Mouse (Mus musculus): ENCODE results near the gene Pgm2. TPM values are rescaled to one million over a fixed set of nuclear protein-coding genes. Genes with fewer than 3 reads are reported as not detected.

Gene Pgm2
- total and polyA plus RNA-seq, 2 experiments from 2014 or later: 12.6 to 14.0 TPM

GRCm38 (mm10) chr5:64048605-64049004 is 44.1 kb upstream of the Pgm2 start:
- no peak for TF ChIP-seq CTCF (IDR thresholded peaks at IDR 0.05)
- ATAC-seq (ENCODE audit: low FRiP score) (no peak), DNase-seq (ENCODE audit: low spot score) (no peak)
- no peak overlapping the region for H3K9ac ChIP-seq (replicated peaks; ENCODE audit: low read length, poor library complexity, severe bottlenecking)
- H3K4me2 ChIP-seq (ENCODE audit: low read depth, low read length, poor library complexity, severe bottlenecking): no peak overlapping the region
- no peaks in the 10 kb centered on the region for H3K9me3 ChIP-seq (ENCODE audit: low read length)
- no peaks in the 10 kb centered on the region for H3K36me3 ChIP-seq (ENCODE audit: insufficient read depth, low read length)
- H3K4me1 ChIP-seq (ENCODE audit: insufficient read depth, low read length): no peaks in the 10 kb centered on the region
- no peak overlapping the region for H3K4me3 ChIP-seq (ENCODE audit: low read depth, low read length)
- H3K27me3 ChIP-seq (ENCODE audit: insufficient read depth, low read length): no peaks in the 10 kb centered on the region
- no peak overlapping the region for H3K27ac ChIP-seq (ENCODE audit: low read depth, low read length)
- WGBS: 69% methylated on average over 3 of the region's 3 CpGs

GRCm38 (mm10) chr5:64049256-64049655 is 43.5 kb upstream of the Pgm2 start:
- H3K9ac ChIP-seq (replicated peaks; ENCODE audit: low read length, poor library complexity, severe bottlenecking): no peak overlapping the region
- no peak for DNase-seq (ENCODE audit: low spot score)
- no peak for TF ChIP-seq CTCF (IDR thresholded peaks at IDR 0.05)
- H3K9me3 ChIP-seq (ENCODE audit: low read length): no peaks in the 10 kb centered on the region
- no peak overlapping the region for H3K4me3 ChIP-seq (ENCODE audit: low read depth, low read length)
- H3K36me3 ChIP-seq (ENCODE audit: insufficient read depth, low read length): no peaks in the 10 kb centered on the region
- H3K27ac ChIP-seq (ENCODE audit: low read depth, low read length): no peak overlapping the region
- no peak overlapping the region for H3K4me2 ChIP-seq (ENCODE audit: low read depth, low read length, poor library complexity, severe bottlenecking)
- WGBS: 88% methylated on average over 5 of the region's 5 CpGs
- H3K27me3 ChIP-seq (ENCODE audit: insufficient read depth, low read length): no peaks in the 10 kb centered on the region
- no peak for ATAC-seq (ENCODE audit: low FRiP score)
- no peaks in the 10 kb centered on the region for H3K4me1 ChIP-seq (ENCODE audit: insufficient read depth, low read length)

- Histone ChIP-seq H3K36me3 (ENCODE audit: insufficient read depth, low read length) (no peaks in the 10 kb centered on the region), H3K4me1 (ENCODE audit: insufficient read depth, low read length) (no peaks in the 10 kb centered on the region), H3K27me3 (ENCODE audit: insufficient read depth, low read length) (no peaks in the 10 kb centered on the region), H3K4me2 (ENCODE audit: low read depth, low read length, poor library complexity, severe bottlenecking) (no peak overlapping the region), H3K27ac (ENCODE audit: low read depth, low read length) (no peak overlapping the region), H3K9me3 (ENCODE audit: low read length) (no peaks in the 10 kb centered on the region), H3K9ac (replicated peaks; ENCODE audit: low read length, poor library complexity, severe bottlenecking) (no peak overlapping the region), H3K4me3 (ENCODE audit: low read depth, low read length) (no peak overlapping the region)
- WGBS: 97% methylated on average over 5 of the region's 5 CpGs
- no peak for TF ChIP-seq CTCF (IDR thresholded peaks at IDR 0.05)
- ATAC-seq (ENCODE audit: low FRiP score): no peak
- no peak for DNase-seq (ENCODE audit: low spot score)
These were observed 39.7 kb upstream of the Pgm2 start for GRCm38 (mm10) chr5:64053010-64053409.

GRCm38 (mm10) chr5:64056210-64056609 is 36.5 kb upstream of the Pgm2 start:
- Histone ChIP-seq H3K4me2 (ENCODE audit: low read depth, low read length, poor library complexity, severe bottlenecking) (no peak overlapping the region), H3K27me3 (ENCODE audit: insufficient read depth, low read length) (no peaks in the 10 kb centered on the region), H3K36me3 (ENCODE audit: insufficient read depth, low read length) (no peaks in the 10 kb centered on the region), H3K27ac (ENCODE audit: low read depth, low read length) (no peak overlapping the region), H3K9me3 (ENCODE audit: low read length) (no peaks in the 10 kb centered on the region), H3K9ac (replicated peaks; ENCODE audit: low read length, poor library complexity, severe bottlenecking) (no peak overlapping the region), H3K4me3 (ENCODE audit: low read depth, low read length) (no peak overlapping the region), H3K4me1 (ENCODE audit: insufficient read depth, low read length) (no peaks in the 10 kb centered on the region)
- TF ChIP-seq CTCF (IDR thresholded peaks at IDR 0.05): no peak
- no peak for DNase-seq (ENCODE audit: low spot score)
- no peak for ATAC-seq (ENCODE audit: low FRiP score)
- 97% methylated on average over 6 of the region's 6 CpGs for WGBS

- Histone ChIP-seq H3K9ac (replicated peaks; ENCODE audit: low read length, poor library complexity, severe bottlenecking) (no peak overlapping the region), H3K27me3 (ENCODE audit: insufficient read depth, low read length) (no peaks in the 10 kb centered on the region), H3K4me2 (ENCODE audit: low read depth, low read length, poor library complexity, severe bottlenecking) (no peak overlapping the region), H3K4me3 (ENCODE audit: low read depth, low read length) (no peak overlapping the region), H3K36me3 (ENCODE audit: insufficient read depth, low read length) (no peaks in the 10 kb centered on the region), H3K4me1 (ENCODE audit: insufficient read depth, low read length) (no peaks in the 10 kb centered on the region), H3K9me3 (ENCODE audit: low read length) (no peaks in the 10 kb centered on the region), H3K27ac (ENCODE audit: low read depth, low read length) (no peak overlapping the region)
- ATAC-seq (ENCODE audit: low FRiP score): no peak
- 90% methylated on average over 8 of the region's 8 CpGs for WGBS
- DNase-seq (ENCODE audit: low spot score): no peak
- TF ChIP-seq CTCF (IDR thresholded peaks at IDR 0.05): no peak
These were observed 31.9 kb upstream of the Pgm2 start for GRCm38 (mm10) chr5:64060881-64061280.

GRCm38 (mm10) chr5:64061643-64062042 is 31.1 kb upstream of the Pgm2 start:
- H3K4me1 ChIP-seq (ENCODE audit: insufficient read depth, low read length): no peaks in the 10 kb centered on the region
- DNase-seq (ENCODE audit: low spot score) (no peak), ATAC-seq (ENCODE audit: low FRiP score) (no peak)
- no peaks in the 10 kb centered on the region for H3K36me3 ChIP-seq (ENCODE audit: insufficient read depth, low read length)
- WGBS: 82% methylated on average over 7 of the region's 7 CpGs
- no peak for TF ChIP-seq CTCF (IDR thresholded peaks at IDR 0.05)
- no peak overlapping the region for H3K9ac ChIP-seq (replicated peaks; ENCODE audit: low read length, poor library complexity, severe bottlenecking)
- no peak overlapping the region for H3K4me2 ChIP-seq (ENCODE audit: low read depth, low read length, poor library complexity, severe bottlenecking)
- H3K27me3 ChIP-seq (ENCODE audit: insufficient read depth, low read length): no peaks in the 10 kb centered on the region
- H3K9me3 ChIP-seq (ENCODE audit: low read length): no peaks in the 10 kb centered on the region
- H3K27ac ChIP-seq (ENCODE audit: low read depth, low read length): no peak overlapping the region
- H3K4me3 ChIP-seq (ENCODE audit: low read depth, low read length): no peak overlapping the region
